Mouse (Mus musculus) stomach, postnatal 0 days (tissue): Measurements from ENCODE around the gene Tpd52l2. TPM values are rescaled to one million over a fixed set of nuclear protein-coding genes. Genes with fewer than 3 reads are reported as not detected.

Source experiments
- ATAC-seq: fragments of 200-750 bp; cut with Nextera tagmentation; 2 replicates; pipeline ENCODE4 v1.8.0; 2017; ENCODE audit not compliant: low FRiP score, low TSS enrichment
- DNase-seq: peaks from one replicate; pipeline ENCODE4 v3.0.0-alpha.2; 2016; ENCODE audit warnings: low spot score
- H3K27ac ChIP-seq: fragments of 300-500 bp; sonication (generic); replicated peaks from 2 replicates; pipeline ENCODE4 v1.5.1; 2014; ENCODE audit warnings: mild to moderate bottlenecking, control low read depth
- H3K27me3 ChIP-seq: fragments of 300-500 bp; sonication (generic); 2 replicates; pipeline ENCODE4 v1.6.1; 2014; ENCODE audit warnings: low read length; ENCODE audit not compliant: control insufficient read depth, insufficient read depth
- H3K36me3 ChIP-seq: fragments of 300-500 bp; sonication (generic); 2 replicates; pipeline ENCODE4 v1.6.1; 2014; ENCODE audit warnings: low read length, mixed read lengths; ENCODE audit not compliant: control insufficient read depth, insufficient read depth
- H3K4me1 ChIP-seq: fragments of 300-500 bp; sonication (generic); replicated peaks from 2 replicates; pipeline ENCODE4 v1.6.1; 2014; ENCODE audit warnings: antibody characterized with exemption; ENCODE audit not compliant: control insufficient read depth, insufficient read depth
- H3K4me2 ChIP-seq: fragments of 300-500 bp; sonication (generic); replicated peaks from 2 replicates; pipeline ENCODE4 v1.6.1; 2014; ENCODE audit warnings: low read depth, mild to moderate bottlenecking, control low read depth, moderate library complexity
- H3K4me3 ChIP-seq: fragments of 300-500 bp; sonication (generic); 2 replicates; pipeline ENCODE4 v1.5.1; 2014; ENCODE audit warnings: low read depth, low read length, control low read depth
- H3K9ac ChIP-seq: fragments of 300-500 bp; sonication (generic); 2 replicates; pipeline ENCODE4 v1.6.1; 2014; ENCODE audit warnings: mild to moderate bottlenecking, low read length, control low read depth, mixed read lengths
- H3K9me3 ChIP-seq: fragments of 300-500 bp; sonication (generic); 2 replicates; pipeline ENCODE4 v1.6.1; 2016; ENCODE audit warnings: low read length; ENCODE audit not compliant: control insufficient read depth
- CTCF ChIP-seq: IDR thresholded peaks from 2 replicates; pipeline ENCODE4 v1.5.1; 2016; ENCODE audit warnings: antibody characterized with exemption, low read depth, mild to moderate bottlenecking, moderate library complexity
- EP300 ChIP-seq: optimal IDR thresholded peaks from 2 replicates; pipeline ENCODE3; 2016; ENCODE audit warnings: antibody characterized with exemption
- WGBS: fragments of 180-500 bp; shearing (Covaris S2); extraction: QIAGEN DNeasy Blood & Tissue Kit; methylation state at CpG from one replicate; pipeline ENCODE4 v1.1.7; 2014; 5-methylcytosine and 5-hydroxymethylcytosine counted together
- polyA plus RNA-seq: library from polyadenylated mRNA; unstranded; fragments of >200 nt; fragmentation: Nextera tagmentation; extraction: Ambion mirVana; gene quantifications from 2 replicates; pipeline ENCODE4 v1.2.1, GENCODE M21; 2015

Tpd52l2 gene
- polyA plus RNA-seq, 1 experiment from 2014 or later: 104 TPM

- ATAC-seq: peak; percentile 55; the same call in 1 of the 2 replicates
- no peaks in the 10 kb centered on the region for H3K9me3 ChIP-seq
- WGBS: 38% methylated on average over 7 of the region's 7 CpGs
These were observed 33.8 kb upstream of the Tpd52l2 start for GRCm38 (mm10) chr2:181463008-181463738.

GRCm38 (mm10) chr2:181465423-181465822, 31.5 kb upstream of the Tpd52l2 start:
- WGBS: 58% methylated on average over 3 of the region's 3 CpGs
- Histone ChIP-seq H3K27ac (no peak overlapping the region), H3K4me2 (no peak overlapping the region), H3K4me3 (no peak overlapping the region), H3K27me3 (no peaks in the 10 kb centered on the region), H3K9me3 (no peaks in the 10 kb centered on the region), H3K9ac (no peak overlapping the region), H3K36me3 (no peaks in the 10 kb centered on the region), H3K4me1 (no peaks in the 10 kb centered on the region)
- ATAC-seq (no peak), DNase-seq (no peak)
- TF ChIP-seq EP300 (no peak), CTCF (no peak)

More at GRCm38 (mm10) chr2:181463008-181463738, 33.8 kb upstream of the Tpd52l2 start:
- Histone ChIP-seq H3K27me3 (no peaks in the 10 kb centered on the region), H3K4me1 (peaks cover 6% of the 10 kb centered on the region; the same call in 1 of the 2 replicates), H3K36me3 (no peaks in the 10 kb centered on the region), H3K4me3 (no peak overlapping the region), H3K27ac (no peak overlapping the region), H3K9ac (no peak overlapping the region), H3K4me2 (no peak overlapping the region)
- peak; percentile 70 for DNase-seq
- TF ChIP-seq CTCF: no peak
- no peak for TF ChIP-seq EP300

- Histone ChIP-seq H3K4me3 (no peak overlapping the region), H3K9me3 (no peaks in the 10 kb centered on the region), H3K4me1 (no peaks in the 10 kb centered on the region; the same call in 1 of the 2 replicates), H3K4me2 (no peak overlapping the region), H3K9ac (no peak overlapping the region), H3K27ac (no peak overlapping the region), H3K27me3 (no peaks in the 10 kb centered on the region), H3K36me3 (no peaks in the 10 kb centered on the region)
- TF ChIP-seq EP300: no peak
- TF ChIP-seq CTCF: no peak
- no peak for DNase-seq
- no peak for ATAC-seq
- WGBS: 57% methylated on average over 2 of the region's 2 CpGs
These were observed 26.7 kb upstream of the Tpd52l2 start for GRCm38 (mm10) chr2:181470285-181470684.

GRCm38 (mm10) chr2:181471246-181471645, 25.7 kb upstream of the Tpd52l2 start:
- H3K27ac ChIP-seq: no peak overlapping the region
- H3K27me3 ChIP-seq: no peaks in the 10 kb centered on the region
- no peak for DNase-seq
- no peak overlapping the region for H3K9ac ChIP-seq
- no peak overlapping the region for H3K4me3 ChIP-seq
- TF ChIP-seq CTCF: no peak; the same call in 1 of the 2 replicates
- no peak for TF ChIP-seq EP300
- no peaks in the 10 kb centered on the region for H3K36me3 ChIP-seq
- H3K9me3 ChIP-seq: no peaks in the 10 kb centered on the region
- H3K4me1 ChIP-seq: no peaks in the 10 kb centered on the region; the same call in 1 of the 2 replicates
- WGBS: 34% methylated on average over 5 of the region's 5 CpGs
- peak; percentile 64 for ATAC-seq
- no peak overlapping the region for H3K4me2 ChIP-seq

- WGBS: 71% methylated on average over 1 of the region's 1 CpGs
- 0 out of 2 replicates have a peak, but pooled peaks have one; percentile 15 for ATAC-seq
These were observed 24.6 kb upstream of the Tpd52l2 start for GRCm38 (mm10) chr2:181472256-181472827.

GRCm38 (mm10) chr2:181483120-181483519, 13.8 kb upstream of the Tpd52l2 start:
- 35% methylated on average over 2 of the region's 2 CpGs for WGBS
- Histone ChIP-seq H3K9ac (no peak overlapping the region), H3K36me3 (no peaks in the 10 kb centered on the region), H3K27ac (no peak overlapping the region), H3K4me3 (no peak overlapping the region), H3K4me1 (no peaks in the 10 kb centered on the region), H3K9me3 (no peaks in the 10 kb centered on the region), H3K4me2 (no peak overlapping the region), H3K27me3 (no peaks in the 10 kb centered on the region)
- DNase-seq: no peak
- TF ChIP-seq EP300: no peak
- ATAC-seq: no peak

More at GRCm38 (mm10) chr2:181472256-181472827, 24.6 kb upstream of the Tpd52l2 start:
- H3K9ac ChIP-seq: no peak overlapping the region
- H3K4me3 ChIP-seq: no peak overlapping the region
- no peak overlapping the region for H3K4me2 ChIP-seq
- H3K36me3 ChIP-seq: no peaks in the 10 kb centered on the region
- DNase-seq: no peak
- no peaks in the 10 kb centered on the region for H3K27me3 ChIP-seq
- H3K4me1 ChIP-seq: no peaks in the 10 kb centered on the region; the same call in 1 of the 2 replicates
- H3K9me3 ChIP-seq: no peaks in the 10 kb centered on the region
- TF ChIP-seq EP300 (no peak), CTCF (no peak)
- H3K27ac ChIP-seq: no peak overlapping the region
